Mouse (Mus musculus) gonadal fat pad, adult 2 months (tissue): ENCODE measurements at regions not wholly inside any gene's neighbourhood (a gene's known extent, or its start where the extent isn't known, plus 50 kb on each side); places are given as distances from the start of the nearest gene placed in this dataset.

Experiments used
- DNase-seq: peaks from one replicate; pipeline ENCODE4 v3.0.0-alpha.2; 2012; ENCODE audit warnings: low read depth

DNA sequence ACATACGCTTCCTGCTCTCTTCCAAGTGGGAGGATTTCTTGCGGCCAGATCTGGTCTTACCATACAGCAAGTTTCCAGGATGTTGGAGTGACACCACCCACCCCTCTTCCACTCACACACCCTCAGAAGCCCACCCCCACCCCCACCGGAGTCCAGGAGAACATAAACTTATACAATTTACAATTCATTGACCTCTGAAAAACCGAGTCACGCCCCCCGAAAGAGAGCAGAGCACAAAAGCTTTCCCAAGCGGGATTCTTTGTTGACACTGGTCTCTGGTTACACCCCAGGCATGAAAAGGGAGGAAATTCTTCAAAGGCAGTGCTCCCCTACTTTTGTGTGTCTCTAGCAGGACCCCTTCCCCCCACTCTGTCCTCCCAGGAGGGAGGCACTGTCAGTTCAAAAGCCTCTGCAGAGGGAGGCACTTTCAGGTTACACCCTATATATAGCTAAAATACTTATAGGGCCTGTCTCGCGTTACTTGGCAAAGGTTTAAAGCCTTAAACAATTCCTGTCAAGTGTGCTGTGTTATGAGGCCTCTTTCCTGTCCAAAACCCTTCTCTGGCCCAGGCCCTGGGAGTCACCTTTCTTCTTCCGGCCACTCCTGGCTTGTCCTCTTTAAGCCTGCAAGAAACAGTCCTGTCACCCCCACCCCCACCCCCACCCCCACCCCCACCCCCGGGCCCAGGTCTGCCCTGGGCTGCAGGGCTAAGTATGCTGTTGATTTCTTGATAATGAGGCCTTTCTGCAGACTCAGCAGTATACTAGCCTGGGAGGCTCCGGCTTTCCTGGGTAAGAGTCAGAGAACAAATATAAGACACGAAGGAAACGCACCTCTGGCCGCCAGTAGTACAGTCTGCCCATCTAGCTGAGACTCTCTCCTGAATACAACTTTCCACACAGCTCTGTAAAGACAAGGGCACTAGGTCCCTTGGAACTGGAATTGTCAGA lies 63.6 kb upstream of the Klf3 start:
- no peak for DNase-seq

DNA sequence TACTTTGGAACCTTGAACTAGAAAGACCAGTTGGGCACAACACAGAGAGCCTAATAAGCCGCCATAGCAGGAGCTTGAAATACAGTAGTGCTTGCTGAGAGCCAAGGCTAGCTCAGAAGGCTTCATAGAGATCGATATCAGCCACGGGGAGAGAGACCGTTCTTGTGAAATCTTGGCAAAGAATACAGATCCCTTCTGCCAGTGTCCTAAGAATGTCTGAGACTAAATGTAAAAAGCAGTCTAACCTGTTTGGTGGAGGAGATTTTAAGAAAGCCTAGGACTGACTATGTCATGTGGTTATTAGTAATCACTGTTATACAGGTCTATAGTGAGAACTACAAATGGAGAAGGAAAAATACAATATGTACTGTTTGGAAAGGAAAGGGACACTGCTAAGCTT lies 59.1 kb upstream of the Klf3 start:
- peak; percentile 81 for DNase-seq

- DNase-seq: no peak
Observed at GRCm38 (mm10) chr5:64744455-64744854, 58.7 kb upstream of the Klf3 start.

DNA sequence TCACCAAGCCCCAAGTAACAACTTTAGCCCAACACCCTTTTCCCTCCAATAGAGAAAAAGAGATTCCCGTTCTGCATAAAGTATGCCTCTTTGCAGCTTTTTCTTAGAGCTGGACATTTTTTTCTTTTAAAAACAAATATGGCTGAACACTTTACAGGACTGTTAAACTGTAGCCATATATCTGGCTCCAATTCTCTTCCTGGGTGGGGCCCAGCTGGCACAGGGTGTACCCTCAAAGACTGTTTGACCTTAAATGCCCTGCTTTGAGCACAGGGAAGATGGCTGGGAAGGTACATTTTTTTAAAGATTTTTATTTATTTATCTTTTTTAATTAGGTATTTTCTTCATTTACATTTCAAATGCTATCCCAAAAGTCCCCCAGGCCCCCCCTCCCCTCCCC lies 55.7 kb upstream of the Klf3 start:
- no peak for DNase-seq

- no peak for DNase-seq
Observed at GRCm38 (mm10) chr5:64749415-64750166, 53.6 kb upstream of the Klf3 start.

- DNase-seq: no peak
Observed at GRCm38 (mm10) chr5:64750406-64750805, 52.8 kb upstream of the Klf3 start.

DNA sequence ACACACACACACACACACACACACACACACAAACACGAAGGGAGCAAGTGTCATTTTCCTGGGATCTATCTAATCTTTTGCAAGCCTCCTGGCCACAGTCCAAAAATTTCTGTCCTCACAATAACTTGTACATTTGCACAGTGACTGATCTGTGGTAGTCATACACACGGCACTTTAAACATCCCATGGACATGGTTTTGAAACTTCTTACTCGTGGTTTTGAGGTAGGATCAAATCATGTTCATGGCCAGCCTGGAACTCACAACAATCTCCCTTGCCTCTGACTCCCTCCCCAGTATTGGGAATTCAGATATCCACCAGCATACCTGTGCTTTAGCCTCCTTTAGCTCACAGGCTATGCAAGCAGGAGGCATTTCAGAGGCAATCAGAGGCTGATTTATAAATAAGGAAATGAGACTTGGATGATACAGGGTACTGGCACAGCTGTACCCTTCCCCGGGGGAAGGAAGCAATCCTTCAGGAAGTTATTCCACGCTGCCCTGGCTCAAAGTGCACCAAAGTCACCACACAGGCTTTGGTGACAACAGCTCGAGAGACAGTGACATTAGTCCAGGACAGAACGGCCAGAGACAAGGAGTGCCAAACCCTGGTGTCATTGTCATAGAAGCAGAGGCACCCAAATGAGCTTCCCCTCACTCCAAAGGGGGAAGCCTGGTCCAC lies 52.1 kb upstream of the Klf3 start:
- no peak for DNase-seq

DNA sequence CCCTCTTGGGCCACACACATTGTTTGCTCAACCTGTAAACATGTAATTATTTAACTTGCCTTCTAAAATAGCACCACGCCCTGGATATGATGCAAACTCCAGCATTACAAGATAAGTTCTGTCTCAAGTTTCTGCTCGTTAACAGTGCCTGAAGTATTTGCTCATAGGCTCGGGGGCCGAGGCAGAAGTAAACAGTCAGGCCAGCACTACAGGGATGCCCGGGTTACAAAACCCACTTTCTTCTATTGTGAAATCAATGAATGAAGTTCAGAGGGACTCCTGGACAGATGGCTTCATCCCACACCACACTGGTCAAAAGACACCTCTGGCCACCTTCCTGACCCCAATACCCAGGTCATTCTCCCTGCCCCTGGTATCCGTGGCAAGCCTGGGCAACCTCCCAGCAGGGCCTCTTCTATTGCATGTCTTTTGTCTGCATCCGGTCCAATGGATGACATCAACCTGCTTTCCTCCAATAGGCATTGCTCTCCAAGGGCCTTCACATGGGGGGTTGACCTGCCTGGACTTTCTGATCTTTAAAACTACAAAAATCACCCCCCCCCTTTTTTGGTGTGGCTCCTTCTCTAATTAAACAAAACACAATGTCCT lies 49.9 kb upstream of the Klf3 start:
- no peak for DNase-seq
